ENCODE assay signal across 8 mouse cellular contexts in genomic region chr13:20090711-20091603, GRCm38 (mm10). TPM values are rescaled to one million over a fixed set of nuclear protein-coding genes. Genes with fewer than 3 reads are reported as not detected.
DNase-seq lines count a peak whose midpoint lies in the region; ATAC-seq and TF ChIP-seq lines count a peak whose summit lies in the region.

No protein-coding gene starts in this region.

- no peak for DNase-seq in frontal cortex, adult 2 months (ENCODE audit: extremely low spot score in 1 of 2, low spot score in 1 of 2)
- DNase-seq in embryo, embryonic 11 days = peak; percentile 83
- no peak for DNase-seq in heart, embryonic 10.5 days (ENCODE audit: low spot score)
- peak; percentile 50 for DNase-seq in kidney, postnatal 0 days (ENCODE audit: low spot score)
- DNase-seq in liver, postnatal 0 days = peak; percentile 69

- H3K4me3 ChIP-seq in heart, embryonic 10.5 days = peak overlapping the region; percentile 91
- H3K4me3 ChIP-seq in kidney, postnatal 0 days (replicated peaks; ENCODE audit: low read depth, low read length) = peak overlapping the region; percentile 74
- peak overlapping the region; percentile 74 for H3K4me3 ChIP-seq in liver, postnatal 0 days (ENCODE audit: low read depth, low read length)
- peak overlapping the region; percentile 75 for H3K4me3 ChIP-seq in neural tube, embryonic 13.5 days
- H3K4me3 ChIP-seq in testis, adult 2 months (ENCODE audit: control insufficient read depth, low read depth, low read length) = peak overlapping the region; percentile 84

- no peaks in the 10 kb centered on the region for H3K27me3 ChIP-seq in heart, embryonic 10.5 days (ENCODE audit: insufficient read depth, poor library complexity, severe bottlenecking)
- no peaks in the 10 kb centered on the region for H3K27me3 ChIP-seq in kidney, postnatal 0 days (ENCODE audit: insufficient read depth, low read length)
- peaks cover 24% of the 10 kb centered on the region for H3K27me3 ChIP-seq in liver, postnatal 0 days (ENCODE audit: insufficient read depth, low read length)
- peaks cover 10% of the 10 kb centered on the region; the same call in 1 of the 2 replicates for H3K27me3 ChIP-seq in neural tube, embryonic 13.5 days
- no peaks in the 10 kb centered on the region for H3K27me3 ChIP-seq in testis, adult 2 months (ENCODE audit: control insufficient read depth, insufficient read depth, low read length)

- H3K9ac ChIP-seq in kidney, postnatal 0 days (ENCODE audit: low read depth, low read length) = peak overlapping the region; percentile 75
- peak overlapping the region; percentile 72 for H3K9ac ChIP-seq in liver, postnatal 0 days (replicated peaks)
- peak overlapping the region; percentile 73 for H3K9ac ChIP-seq in neural tube, embryonic 13.5 days

- no peaks in the 10 kb centered on the region for H3K36me3 ChIP-seq in heart, embryonic 10.5 days
- H3K36me3 ChIP-seq in kidney, postnatal 0 days (ENCODE audit: insufficient read depth, low read length) = no peaks in the 10 kb centered on the region
- no peaks in the 10 kb centered on the region for H3K36me3 ChIP-seq in liver, postnatal 0 days (replicated peaks; ENCODE audit: insufficient read depth, low read length)
- H3K36me3 ChIP-seq in neural tube, embryonic 13.5 days = no peaks in the 10 kb centered on the region
- no peaks in the 10 kb centered on the region for H3K36me3 ChIP-seq in testis, adult 2 months (ENCODE audit: control insufficient read depth, insufficient read depth, low read length)

- peaks cover 19% of the 10 kb centered on the region for H3K4me1 ChIP-seq in heart, embryonic 10.5 days
- no peaks in the 10 kb centered on the region for H3K4me1 ChIP-seq in kidney, postnatal 0 days (replicated peaks; ENCODE audit: insufficient read depth, low read length)
- peaks cover 13% of the 10 kb centered on the region for H3K4me1 ChIP-seq in liver, postnatal 0 days (ENCODE audit: insufficient read depth)
- H3K4me1 ChIP-seq in neural tube, embryonic 13.5 days (replicated peaks) = peaks cover 7% of the 10 kb centered on the region
- H3K4me1 ChIP-seq in testis, adult 2 months (ENCODE audit: control insufficient read depth, insufficient read depth, low read length) = peaks cover 9% of the 10 kb centered on the region

- TF ChIP-seq EP300 in liver, postnatal 0 days (IDR thresholded peaks at IDR 0.05; ENCODE audit: low read depth) = no peak

- TF ChIP-seq CTCF in kidney, postnatal 0 days (IDR thresholded peaks at IDR 0.05; ENCODE audit: low read depth) = no peak; the same call in 1 of the 2 replicates
- no peak for TF ChIP-seq CTCF in liver, postnatal 0 days (IDR thresholded peaks at IDR 0.05; ENCODE audit: low read depth)
- no peak for TF ChIP-seq CTCF in testis, adult 2 months (IDR thresholded peaks at IDR 0.05; ENCODE audit: control insufficient read depth, insufficient read depth, insufficient replicate concordance, low read depth, low read length)

- ATAC-seq in frontal cortex, adult (ENCODE audit: low TSS enrichment) = peak; percentile 36
- peak; percentile 65 for ATAC-seq in kidney, postnatal 0 days (replicated peaks; ENCODE audit: low FRiP score, low read depth)
- peak; percentile 60 for ATAC-seq in liver, postnatal 0 days
- peak; percentile 90 for ATAC-seq in neural tube, embryonic 13.5 days (ENCODE audit: low read depth)

- peak overlapping the region; percentile 90 for H3K27ac ChIP-seq in heart, embryonic 10.5 days
- H3K27ac ChIP-seq in kidney, postnatal 0 days = peak overlapping the region; percentile 65
- peak overlapping the region; percentile 83 for H3K27ac ChIP-seq in liver, postnatal 0 days (ENCODE audit: low read depth)
- peak overlapping the region; percentile 80 for H3K27ac ChIP-seq in neural tube, embryonic 13.5 days (replicated peaks)
- peak overlapping the region; percentile 10; the same call in 1 of the 2 replicates for H3K27ac ChIP-seq in testis, adult 2 months (ENCODE audit: control insufficient read depth, insufficient read depth, low read depth, low read length)

- under 1% methylated on average over 92 of the region's 93 CpGs for WGBS in heart, embryonic 10.5 days
- WGBS in kidney, postnatal 0 days = under 1% methylated on average over 89 of the region's 93 CpGs
- under 1% methylated on average over 84 of the region's 93 CpGs for WGBS in liver, postnatal 0 days (ENCODE audit: insufficient replicate concordance)
- under 1% methylated on average over 77 of the region's 93 CpGs for WGBS in neural tube, embryonic 13.5 days

- H3K4me2 ChIP-seq in kidney, postnatal 0 days (ENCODE audit: low read length) = peak overlapping the region; percentile 99
- peak overlapping the region; percentile 90 for H3K4me2 ChIP-seq in liver, postnatal 0 days (ENCODE audit: low read depth, low read length)
- H3K4me2 ChIP-seq in neural tube, embryonic 13.5 days = peak overlapping the region; percentile 87

- no peak for TF ChIP-seq POLR2A in testis, adult 2 months (IDR thresholded peaks at IDR 0.05; ENCODE audit: control insufficient read depth, low read depth, low read length)

- no peaks in the 10 kb centered on the region for H3K9me3 ChIP-seq in heart, embryonic 10.5 days
- no peaks in the 10 kb centered on the region for H3K9me3 ChIP-seq in kidney, postnatal 0 days (replicated peaks; ENCODE audit: low read length)
- no peaks in the 10 kb centered on the region for H3K9me3 ChIP-seq in liver, postnatal 0 days (ENCODE audit: low read length)
- H3K9me3 ChIP-seq in neural tube, embryonic 13.5 days = peaks cover 3% of the 10 kb centered on the region; the same call in 1 of the 2 replicates

RNA-seq across cellular contexts. Expression of gene Elmo1, which starts 0.6 kb away (rescaled TPM):
- 60.3 and 60.6 TPM in 2 replicates for polyA plus RNA-seq in frontal cortex, adult 2 months (2012; rRNA removed)
- 9.4 and 11.5 TPM in 2 replicates for polyA plus RNA-seq in heart, embryonic 10.5 days (2016; fragmentation: Nextera tagmentation; extraction: Ambion mirVana)
- 5.1 and 6.0 TPM in 2 replicates for polyA plus RNA-seq in kidney, postnatal 0 days (2015; fragmentation: Nextera tagmentation; extraction: Ambion mirVana)
- 2.7 and 3.1 TPM in 2 replicates for polyA plus RNA-seq in liver, postnatal 0 days (2015; fragmentation: Nextera tagmentation; extraction: Ambion mirVana)
- polyA plus RNA-seq in neural tube, embryonic 13.5 days (2015; fragmentation: Nextera tagmentation; extraction: Ambion mirVana) = 48.4 and 53.3 TPM in 2 replicates
- polyA plus RNA-seq in testis, adult 2 months (2012; rRNA removed) = 16.3 and 17.9 TPM in 2 replicates

Comparison
In these comparisons a context has a peak if more than half of its experiments do, and no peak if none do; other contexts are left out.
1. ATAC-seq: peak in every context shown above with its lines; median percentile 90 in neural tube, embryonic 13.5 days; 65 in kidney, postnatal 0 days; 60 in liver, postnatal 0 days; 36 in frontal cortex, adult.
2. DNase-seq: peak in embryo, embryonic 11 days (single experiment), kidney, postnatal 0 days (single experiment) and liver, postnatal 0 days (single experiment); none in frontal cortex, adult 2 months (0 of 2) and heart, embryonic 10.5 days (single experiment).
3. H3K27ac ChIP-seq: peak in every context shown above with its lines; median percentile 90 in heart, embryonic 10.5 days; 83 in liver, postnatal 0 days; 80 in neural tube, embryonic 13.5 days; 65 in kidney, postnatal 0 days; 10 in testis, adult 2 months.
4. Peak in every context shown above with its lines, with median percentiles within 50 percentile points of each other: H3K4me3 ChIP-seq, H3K4me2 ChIP-seq and H3K9ac ChIP-seq.